Mouse (Mus musculus) lung, postnatal 0 days (tissue): ENCODE measurements around the gene Gapdh. TPM values are rescaled to one million over a fixed set of nuclear protein-coding genes. Genes with fewer than 3 reads are reported as not detected.
A peak's percentile ranks its signal among the peaks of the same experiment; 100 is the strongest.

Experiments
- ATAC-seq: fragments of 200-750 bp; cut with Nextera tagmentation; 2 replicates; pipeline ENCODE4 v1.8.0; 2017; ENCODE audit warnings: moderate library complexity
- DNase-seq: peaks from one replicate; pipeline ENCODE4 v3.0.0-alpha.2; 2016; ENCODE audit warnings: low spot score
- H3K27ac ChIP-seq: fragments of 300-500 bp; sonication (generic); 2 replicates; pipeline ENCODE4 v1.5.1; 2014; ENCODE audit warnings: antibody characterized with exemption, mild to moderate bottlenecking, low read length, mixed read lengths
- H3K27me3 ChIP-seq: fragments of 300-500 bp; sonication (generic); replicated peaks from 2 replicates; pipeline ENCODE4 v1.6.1; 2014; ENCODE audit warnings: low read length, mixed read lengths; ENCODE audit not compliant: insufficient read depth
- H3K36me3 ChIP-seq: fragments of 300-500 bp; sonication (generic); 2 replicates; pipeline ENCODE4 v1.6.1; 2014; ENCODE audit warnings: low read length, mixed read lengths; ENCODE audit not compliant: insufficient read depth
- H3K4me1 ChIP-seq: fragments of 300-500 bp; sonication (generic); 2 replicates; pipeline ENCODE4 v1.6.1; 2014; ENCODE audit warnings: antibody characterized with exemption, low read depth, low read length, mixed read lengths; ENCODE audit not compliant: insufficient read depth
- H3K4me2 ChIP-seq: fragments of 300-500 bp; sonication (generic); replicated peaks from 2 replicates; pipeline ENCODE4 v1.6.1; 2014; ENCODE audit warnings: low read depth, mild to moderate bottlenecking, low read length, moderate library complexity, mixed read lengths
- H3K4me3 ChIP-seq: fragments of 300-500 bp; sonication (generic); 2 replicates; pipeline ENCODE4 v1.5.1; 2014; ENCODE audit warnings: low read depth, low read length
- H3K9ac ChIP-seq: fragments of 300-500 bp; sonication (generic); replicated peaks from 2 replicates; pipeline ENCODE4 v1.6.1; 2014; ENCODE audit warnings: low read depth, mild to moderate bottlenecking
- H3K9me3 ChIP-seq: fragments of 300-500 bp; sonication (generic); 2 replicates; pipeline ENCODE4 v1.6.1; 2016; ENCODE audit warnings: low read length, mixed read lengths
- CTCF ChIP-seq: IDR thresholded peaks from 2 replicates; pipeline ENCODE4 v1.5.1; 2016; ENCODE audit warnings: antibody characterized with exemption, mild to moderate bottlenecking
- EP300 ChIP-seq: IDR thresholded peaks from 2 replicates; pipeline ENCODE4 v1.6.1; 2016; ENCODE audit warnings: antibody characterized with exemption, mild to moderate bottlenecking, control low read depth
- WGBS: fragments of 180-500 bp; shearing (Covaris S2); extraction: QIAGEN DNeasy Blood & Tissue Kit; methylation state at CpG from one replicate; pipeline ENCODE4 v1.1.7; 2014; 5-methylcytosine and 5-hydroxymethylcytosine counted together
- polyA plus RNA-seq: library from polyadenylated mRNA; unstranded; fragments of >200 nt; fragmentation: Nextera tagmentation; extraction: Ambion mirVana; gene quantifications from 2 replicates; pipeline ENCODE4 v1.2.1, GENCODE M21; 2015

The Gapdh gene
- polyA plus RNA-seq = 381 and 429 TPM in 2 replicates

GRCm38 (mm10) chr6:125166051-125166751, at the start of gene Gapdh:
Gene Gapdh (minus strand): TSS chr6:125166467.
- ATAC-seq (peak; percentile 77), DNase-seq (peak; percentile 95)
- under 1% methylated on average over 15 of the region's 18 CpGs for WGBS
- H3K27me3 ChIP-seq = no peaks in the 10 kb centered on the region
- H3K9ac ChIP-seq = peak within 1 kb of the TSS; percentile 62
- H3K4me3 ChIP-seq = peak within 1 kb of the TSS; percentile 73
- H3K4me2 ChIP-seq = peak within 1 kb of the TSS; percentile 97
- peaks cover 7% of the 10 kb centered on the region; the same call in 1 of the 2 replicates for H3K4me1 ChIP-seq
- peak within 1 kb of the TSS; percentile 90 for H3K27ac ChIP-seq
- no peaks in the 10 kb centered on the region for H3K36me3 ChIP-seq
- no peaks in the 10 kb centered on the region for H3K9me3 ChIP-seq
- TF ChIP-seq CTCF (no peak; the same call in 1 of the 2 replicates), EP300 (no peak)

- Histone ChIP-seq H3K36me3 (no peaks in the 10 kb centered on the region), H3K4me3 (peak within 1 kb of the TSS; percentile 68), H3K4me1 (no peaks in the 10 kb centered on the region), H3K27ac (peak within 1 kb of the TSS; percentile 83), H3K27me3 (no peaks in the 10 kb centered on the region), H3K4me2 (peak within 1 kb of the TSS; percentile 99), H3K9ac (peak within 1 kb of the TSS; percentile 58), H3K9me3 (no peaks in the 10 kb centered on the region)
- ATAC-seq = peak; percentile 98
- under 1% methylated on average over 48 of the region's 48 CpGs for WGBS
- no peak for TF ChIP-seq EP300
- peak; percentile 9; the same call in 1 of the 2 replicates for TF ChIP-seq CTCF
- peak; percentile 99 for DNase-seq
These were observed 49.1 kb upstream of the Gapdh start, which contains the start of gene Vamp1 for GRCm38 (mm10) chr6:125215148-125215954. Gene Vamp1 (plus strand): TSS chr6:125215551.

- no peak for DNase-seq
- Histone ChIP-seq H3K27me3 (no peaks in the 10 kb centered on the region), H3K27ac (no peak overlapping the region), H3K4me3 (no peak overlapping the region), H3K4me1 (no peaks in the 10 kb centered on the region), H3K36me3 (no peaks in the 10 kb centered on the region), H3K9ac (no peak overlapping the region), H3K9me3 (no peaks in the 10 kb centered on the region), H3K4me2 (no peak overlapping the region)
- ATAC-seq = no peak
- WGBS = 72% methylated on average over 6 of the region's 6 CpGs
- TF ChIP-seq EP300 (no peak), CTCF (no peak)
These were observed 47.4 kb upstream of the Gapdh start for GRCm38 (mm10) chr6:125213715-125214114.

- Histone ChIP-seq H3K9me3 (no peaks in the 10 kb centered on the region), H3K27ac (no peak overlapping the region), H3K4me3 (no peak overlapping the region), H3K4me1 (no peaks in the 10 kb centered on the region), H3K4me2 (no peak overlapping the region), H3K9ac (no peak overlapping the region), H3K27me3 (no peaks in the 10 kb centered on the region), H3K36me3 (no peaks in the 10 kb centered on the region)
- DNase-seq = no peak
- TF ChIP-seq CTCF (no peak), EP300 (no peak)
- 64% methylated on average over 6 of the region's 6 CpGs for WGBS
- no peak for ATAC-seq
These were observed 46.9 kb upstream of the Gapdh start for GRCm38 (mm10) chr6:125213129-125213528.

- no peaks in the 10 kb centered on the region for H3K9me3 ChIP-seq
- no peak overlapping the region for H3K4me2 ChIP-seq
- TF ChIP-seq CTCF (no peak), EP300 (no peak)
- DNase-seq (no peak), ATAC-seq (no peak)
- H3K4me1 ChIP-seq = no peaks in the 10 kb centered on the region
- H3K9ac ChIP-seq = no peak overlapping the region
- no peak overlapping the region for H3K27ac ChIP-seq
- H3K4me3 ChIP-seq = no peak overlapping the region
- WGBS = 15% methylated on average over 2 of the region's 2 CpGs
- no peaks in the 10 kb centered on the region for H3K27me3 ChIP-seq
- no peaks in the 10 kb centered on the region for H3K36me3 ChIP-seq
These were observed 46.4 kb upstream of the Gapdh start for GRCm38 (mm10) chr6:125212621-125213020.

- DNase-seq (no peak), ATAC-seq (no peak)
- 90% methylated on average over 1 of the region's 1 CpGs for WGBS
- Histone ChIP-seq H3K27me3 (no peaks in the 10 kb centered on the region), H3K36me3 (no peaks in the 10 kb centered on the region), H3K4me2 (no peak overlapping the region), H3K4me3 (no peak overlapping the region), H3K9ac (no peak overlapping the region), H3K27ac (no peak overlapping the region), H3K9me3 (no peaks in the 10 kb centered on the region), H3K4me1 (no peaks in the 10 kb centered on the region)
- TF ChIP-seq EP300 = no peak
- TF ChIP-seq CTCF = no peak
These were observed 44.2 kb upstream of the Gapdh start for GRCm38 (mm10) chr6:125210436-125210835.
